ENCODE assay signal across 27 mouse cellular contexts in genomic region chr13:86336471-86336870, GRCm38 (mm10).
"Had no signal": no experiment of that assay in that cellular context is flagged by ENCODE, and none has a peak within 500 bp of the region (broad histone marks: within the 10 kb centered on the region; RNA-seq: fewer than 3 reads in every experiment).

No protein-coding gene starts in this region.

- H3K4me1 ChIP-seq: embryonic facial prominence, embryonic 10.5 days; embryonic facial prominence, embryonic 12.5 days; embryonic facial prominence, embryonic 13.5 days; embryonic facial prominence, embryonic 15.5 days; forebrain, embryonic 10.5 days; forebrain, embryonic 12.5 days; forebrain, embryonic 13.5 days; forebrain, embryonic 15.5 days; heart, embryonic 10.5 days had no signal

- ATAC-seq: forebrain, embryonic 13.5 days; forebrain, embryonic 14.5 days; forebrain, embryonic 15.5 days; forebrain, embryonic 16.5 days; forebrain, postnatal 0 days had no signal

- H3K9ac ChIP-seq: embryonic facial prominence, embryonic 12.5 days; embryonic facial prominence, embryonic 13.5 days; embryonic facial prominence, embryonic 15.5 days; forebrain, embryonic 12.5 days; forebrain, embryonic 13.5 days; forebrain, embryonic 15.5 days; forebrain, postnatal 0 days had no signal

- H3K36me3 ChIP-seq: embryonic facial prominence, embryonic 10.5 days; embryonic facial prominence, embryonic 12.5 days; embryonic facial prominence, embryonic 13.5 days; embryonic facial prominence, embryonic 15.5 days; forebrain, embryonic 10.5 days; forebrain, embryonic 12.5 days; forebrain, embryonic 15.5 days; heart, embryonic 10.5 days had no signal

- H3K27ac ChIP-seq: embryonic facial prominence, embryonic 10.5 days; embryonic facial prominence, embryonic 12.5 days; embryonic facial prominence, embryonic 13.5 days; embryonic facial prominence, embryonic 15.5 days; forebrain, embryonic 10.5 days; forebrain, embryonic 12.5 days; forebrain, embryonic 13.5 days; forebrain, embryonic 15.5 days; gastrocnemius, adult 2 months; heart, adult 2 months; heart, embryonic 10.5 days had no signal

- H3K27me3 ChIP-seq: embryonic facial prominence, embryonic 12.5 days; embryonic facial prominence, embryonic 13.5 days; embryonic facial prominence, embryonic 15.5 days; forebrain, embryonic 12.5 days; forebrain, embryonic 13.5 days; forebrain, embryonic 15.5 days had no signal

- H3K9me3 ChIP-seq: embryonic facial prominence, embryonic 10.5 days; embryonic facial prominence, embryonic 12.5 days; embryonic facial prominence, embryonic 13.5 days; embryonic facial prominence, embryonic 15.5 days; forebrain, embryonic 10.5 days; forebrain, embryonic 12.5 days; forebrain, embryonic 13.5 days; forebrain, embryonic 15.5 days; heart, embryonic 10.5 days had no signal

- H3K4me2 ChIP-seq: embryonic facial prominence, embryonic 12.5 days; embryonic facial prominence, embryonic 13.5 days; embryonic facial prominence, embryonic 15.5 days; forebrain, embryonic 12.5 days; forebrain, embryonic 13.5 days; forebrain, embryonic 15.5 days had no signal

- DNase-seq: cerebellum, adult 9-10 months; cerebellum, adult 9-11 months; cerebellum, postnatal 10 days; cerebellum, postnatal 14 days; cerebellum, postnatal 25 days; cerebellum, postnatal 36 days; embryo, embryonic 11 days; forebrain, postnatal 0 days; gastrocnemius, adult 2 months; gastrocnemius, postnatal 10 days; gastrocnemius, postnatal 14 days; gastrocnemius, postnatal 25 days; gastrocnemius, postnatal 36 days; heart, adult 18-20 months; heart, adult 2 months had no signal

- H3K4me3 ChIP-seq: embryonic facial prominence, embryonic 10.5 days; embryonic facial prominence, embryonic 12.5 days; embryonic facial prominence, embryonic 13.5 days; embryonic facial prominence, embryonic 15.5 days; erythroblast, embryonic 14.5 days; forebrain, embryonic 10.5 days; forebrain, embryonic 12.5 days; forebrain, embryonic 13.5 days; forebrain, embryonic 15.5 days; gastrocnemius, adult 2 months; heart, adult 2 months; heart, embryonic 10.5 days had no signal
